Mouse (Mus musculus): ENCODE measurements around the gene Whrn. TPM values are rescaled to one million over a fixed set of nuclear protein-coding genes. Genes with fewer than 3 reads are reported as not detected.
A peak's percentile ranks its signal among the peaks of the same experiment; 100 is the strongest.

The Whrn gene
- polyA plus RNA-seq, 1 experiment: 6.4 TPM

- peak; percentile 37 for DNase-seq
- peaks cover 18% of the 10 kb centered on the region for H3K4me1 ChIP-seq (ENCODE audit: control insufficient read depth, insufficient read depth, low read length)
- H3K4me3 ChIP-seq (replicated peaks; ENCODE audit: extremely low read depth, low read depth, low read length): no peak overlapping the region
- WGBS: 21% methylated on average over 11 of the region's 11 CpGs
- TF ChIP-seq CTCF (IDR thresholded peaks at IDR 0.05; ENCODE audit: insufficient read depth, low read length): no peak
- no peak for TF ChIP-seq POLR2A (IDR thresholded peaks at IDR 0.05; ENCODE audit: borderline replicate concordance, extremely low read depth, low read depth, low read length)
Observed at GRCm38 (mm10) chr4:63398854-63399609, 96.8 kb downstream of the Whrn start.

GRCm38 (mm10) chr4:63397981-63398537 is 97.7 kb downstream of the Whrn start:
- 88% methylated on average over 10 of the region's 10 CpGs for WGBS
- peaks cover 15% of the 10 kb centered on the region for H3K4me1 ChIP-seq (ENCODE audit: control insufficient read depth, insufficient read depth, low read length)
- no peak for TF ChIP-seq CTCF (IDR thresholded peaks at IDR 0.05; ENCODE audit: insufficient read depth, low read length)
- TF ChIP-seq POLR2A (IDR thresholded peaks at IDR 0.05; ENCODE audit: borderline replicate concordance, extremely low read depth, low read depth, low read length): no peak

GRCm38 (mm10) chr4:63391322-63391721 is 104.5 kb downstream of the Whrn start:
- TF ChIP-seq CTCF (IDR thresholded peaks at IDR 0.05; ENCODE audit: insufficient read depth, low read length) (no peak), POLR2A (IDR thresholded peaks at IDR 0.05; ENCODE audit: borderline replicate concordance, extremely low read depth, low read depth, low read length) (no peak)
- H3K4me3 ChIP-seq (replicated peaks; ENCODE audit: extremely low read depth, low read depth, low read length): no peak overlapping the region
- DNase-seq: no peak
- WGBS: 46% methylated on average over 6 of the region's 6 CpGs
- H3K4me1 ChIP-seq (ENCODE audit: control insufficient read depth, insufficient read depth, low read length): peaks cover 8% of the 10 kb centered on the region

More at GRCm38 (mm10) chr4:63397981-63398537, 97.7 kb downstream of the Whrn start:
- no peak overlapping the region for H3K4me3 ChIP-seq (replicated peaks; ENCODE audit: extremely low read depth, low read depth, low read length)
- no peak for DNase-seq

- 76% methylated on average over 11 of the region's 11 CpGs for WGBS
- no peak overlapping the region for H3K4me3 ChIP-seq (replicated peaks; ENCODE audit: extremely low read depth, low read depth, low read length)
- peaks cover 11% of the 10 kb centered on the region for H3K4me1 ChIP-seq (ENCODE audit: control insufficient read depth, insufficient read depth, low read length)
- TF ChIP-seq CTCF (IDR thresholded peaks at IDR 0.05; ENCODE audit: insufficient read depth, low read length): no peak
- no peak for TF ChIP-seq POLR2A (IDR thresholded peaks at IDR 0.05; ENCODE audit: borderline replicate concordance, extremely low read depth, low read depth, low read length)
- no peak for DNase-seq
Observed at GRCm38 (mm10) chr4:63389887-63390528, 105.8 kb downstream of the Whrn start.

GRCm38 (mm10) chr4:63389121-63389886 is 106.5 kb downstream of the Whrn start:
- Histone ChIP-seq H3K4me1 (ENCODE audit: control insufficient read depth, insufficient read depth, low read length) (peaks cover 11% of the 10 kb centered on the region), H3K4me3 (replicated peaks; ENCODE audit: extremely low read depth, low read depth, low read length) (no peak overlapping the region)
- TF ChIP-seq CTCF (IDR thresholded peaks at IDR 0.05; ENCODE audit: insufficient read depth, low read length): no peak
- no peak for TF ChIP-seq POLR2A (IDR thresholded peaks at IDR 0.05; ENCODE audit: borderline replicate concordance, extremely low read depth, low read depth, low read length)
- WGBS: 68% methylated on average over 8 of the region's 8 CpGs
- DNase-seq: no peak

- Histone ChIP-seq H3K4me3 (replicated peaks; ENCODE audit: extremely low read depth, low read depth, low read length) (no peak overlapping the region), H3K4me1 (ENCODE audit: control insufficient read depth, insufficient read depth, low read length) (peaks cover 8% of the 10 kb centered on the region)
- WGBS: 73% methylated on average over 6 of the region's 6 CpGs
- TF ChIP-seq POLR2A (IDR thresholded peaks at IDR 0.05; ENCODE audit: borderline replicate concordance, extremely low read depth, low read depth, low read length) (no peak), CTCF (IDR thresholded peaks at IDR 0.05; ENCODE audit: insufficient read depth, low read length) (no peak)
- no peak for DNase-seq
Observed at GRCm38 (mm10) chr4:63388029-63388428, 107.8 kb downstream of the Whrn start.

GRCm38 (mm10) chr4:63385784-63386183 is 110.0 kb downstream of the Whrn start:
- TF ChIP-seq POLR2A (IDR thresholded peaks at IDR 0.05; ENCODE audit: borderline replicate concordance, extremely low read depth, low read depth, low read length) (no peak), CTCF (IDR thresholded peaks at IDR 0.05; ENCODE audit: insufficient read depth, low read length) (no peak)
- Histone ChIP-seq H3K4me1 (ENCODE audit: control insufficient read depth, insufficient read depth, low read length) (peaks cover 3% of the 10 kb centered on the region; the same call in 1 of the 2 replicates), H3K4me3 (replicated peaks; ENCODE audit: extremely low read depth, low read depth, low read length) (no peak overlapping the region)
- DNase-seq: no peak
- WGBS: 37% methylated on average over 11 of the region's 11 CpGs

- Histone ChIP-seq H3K4me1 (ENCODE audit: control insufficient read depth, insufficient read depth, low read length) (peaks cover 3% of the 10 kb centered on the region; the same call in 1 of the 2 replicates), H3K4me3 (replicated peaks; ENCODE audit: extremely low read depth, low read depth, low read length) (no peak overlapping the region)
- no peak for DNase-seq
- WGBS: 79% methylated on average over 3 of the region's 3 CpGs
- no peak for TF ChIP-seq POLR2A (IDR thresholded peaks at IDR 0.05; ENCODE audit: borderline replicate concordance, extremely low read depth, low read depth, low read length)
- no peak for TF ChIP-seq CTCF (IDR thresholded peaks at IDR 0.05; ENCODE audit: insufficient read depth, low read length)
Observed at GRCm38 (mm10) chr4:63385253-63385652, 110.5 kb downstream of the Whrn start.

- H3K4me1 ChIP-seq (ENCODE audit: control insufficient read depth, insufficient read depth, low read length): peaks cover 3% of the 10 kb centered on the region; the same call in 1 of the 2 replicates
- no peak for TF ChIP-seq POLR2A (IDR thresholded peaks at IDR 0.05; ENCODE audit: borderline replicate concordance, extremely low read depth, low read depth, low read length)
- TF ChIP-seq CTCF (IDR thresholded peaks at IDR 0.05; ENCODE audit: insufficient read depth, low read length): no peak
- no peak overlapping the region for H3K4me3 ChIP-seq (replicated peaks; ENCODE audit: extremely low read depth, low read depth, low read length)
- WGBS: 80% methylated on average over 4 of the region's 4 CpGs
- DNase-seq: no peak
Observed at GRCm38 (mm10) chr4:63384262-63384661, 111.5 kb downstream of the Whrn start.
